Mouse (Mus musculus): ENCODE measurements around the gene Pusl1.

Gene Pusl1

GRCm38 (mm10) chr4:155841003-155841454 is 50.6 kb downstream of the Pusl1 start:
- peak; percentile 71 for DNase-seq

GRCm38 (mm10) chr4:155840076-155841002 is 51.2 kb downstream of the Pusl1 start:
- DNase-seq, result no peak

- DNase-seq, result no peak
Measured at GRCm38 (mm10) chr4:155839483-155839910, 52.1 kb downstream of the Pusl1 start, which contains the start of gene Mxra8. Mxra8 (plus strand) TSS chr4:155839680.

DNA sequence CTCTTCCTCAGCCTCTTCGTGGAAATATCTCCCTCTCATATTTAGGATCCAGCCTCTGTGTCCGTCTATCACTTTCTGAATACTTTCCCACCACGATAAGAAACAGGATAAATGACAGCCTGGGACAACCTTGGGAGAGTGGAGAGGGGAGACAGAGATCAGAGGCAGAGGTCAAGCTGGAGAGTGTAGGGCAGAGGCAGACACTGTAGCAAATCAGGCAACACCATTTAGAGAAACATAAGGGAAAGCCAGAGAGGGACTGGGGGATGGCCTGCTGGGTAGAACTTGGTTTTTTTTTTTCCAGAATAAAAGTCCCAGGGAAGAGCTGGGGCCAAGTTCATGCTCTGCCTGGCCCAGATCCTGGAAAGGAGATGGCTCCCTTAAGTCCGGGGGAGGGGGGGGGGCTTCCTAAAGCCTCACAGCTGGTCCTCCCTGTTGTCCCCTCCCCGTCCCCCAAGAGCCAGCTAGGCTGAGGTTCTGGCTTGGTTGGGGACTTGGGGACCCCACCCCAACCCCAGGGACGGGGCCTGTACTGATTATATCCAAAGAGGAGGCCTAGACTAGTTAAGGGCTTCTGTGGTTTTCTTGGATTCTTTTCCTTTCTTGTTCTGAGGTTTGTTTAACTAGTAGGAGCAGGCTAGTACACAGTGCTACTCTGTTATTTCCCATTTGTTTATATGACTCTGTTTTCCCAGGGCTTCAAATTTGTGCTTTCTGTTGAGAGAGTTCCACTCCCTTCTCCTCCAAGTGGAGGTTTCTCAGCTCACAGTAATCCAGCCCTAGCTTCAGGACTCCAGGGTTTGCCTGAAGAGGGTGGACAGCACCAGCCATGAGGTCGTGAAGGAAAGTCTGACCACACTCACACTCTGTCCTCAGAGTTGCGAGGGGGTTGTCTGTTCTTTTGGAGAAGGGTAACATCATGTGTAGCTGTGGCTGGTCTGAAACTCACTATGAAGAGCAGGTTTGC is 53.1 kb downstream of the Pusl1 start:
- no peak for DNase-seq
